ENCODE assay signal across 8 mouse cellular contexts in genomic region chr7:27159882-27160281, GRCm38 (mm10). TPM values are rescaled to one million over a fixed set of nuclear protein-coding genes. Genes with fewer than 3 reads are reported as not detected.
A peak's percentile ranks its signal among the peaks of the same experiment; 100 is the strongest.
DNase-seq lines count a peak whose midpoint lies in the region; ATAC-seq and TF ChIP-seq lines count a peak whose summit lies in the region.

No protein-coding gene starts in this region.

- peak; percentile 99 for TF ChIP-seq CTCF in layer of hippocampus, adult 2 months (conservative IDR thresholded peaks at IDR 0.05)
- TF ChIP-seq CTCF in lung, adult 2 months (IDR thresholded peaks at IDR 0.05; ENCODE audit: insufficient read depth, low read length) = peak; percentile 92

- H3K4me3 ChIP-seq in forebrain, embryonic 15.5 days = no peak overlapping the region
- H3K4me3 ChIP-seq in layer of hippocampus, adult 2 months = peak overlapping the region; percentile 15; the same call in 1 of the 2 replicates
- H3K4me3 ChIP-seq in lung, adult 2 months (replicated peaks; ENCODE audit: extremely low read depth, low read depth, low read length) = no peak overlapping the region

- intact Hi-C loops in heart, postnatal 25 days (cut with DNase I) = loop anchor here (5.0 kb wide), 1 partner anchor 117 kb away; no protein-coding TSS in a partner anchor

- H3K4me2 ChIP-seq in forebrain, embryonic 15.5 days (replicated peaks) = 0 out of 2 replicates have a peak overlapping the region, but pooled peaks have one; percentile 1

- 15% methylated on average over 8 of the region's 8 CpGs for WGBS in forebrain, embryonic 15.5 days
- 6% methylated on average over 8 of the region's 8 CpGs for WGBS in lung, adult 2 months

- peak; percentile 67; the same call in 1 of the 2 replicates for ATAC-seq in cerebellum, adult (ENCODE audit: insufficient number of reproducible peaks, low FRiP score, low TSS enrichment)
- peak; percentile 91 for ATAC-seq in forebrain, embryonic 15.5 days (replicated peaks)
- ATAC-seq in neutrophil, adult 5-6 weeks (ENCODE audit: extremely low read depth, insufficient number of reproducible peaks, low FRiP score, poor library complexity, severe bottlenecking) = peak; percentile 78

- TF ChIP-seq POLR2A in lung, adult 2 months (IDR thresholded peaks at IDR 0.05; ENCODE audit: borderline replicate concordance, extremely low read depth, low read depth, low read length) = peak; percentile 50; the same call in 1 of the 2 replicates

- H3K4me1 ChIP-seq in forebrain, embryonic 15.5 days = peaks cover 54% of the 10 kb centered on the region
- H3K4me1 ChIP-seq in lung, adult 2 months (ENCODE audit: control insufficient read depth, insufficient read depth, low read length) = peaks cover 32% of the 10 kb centered on the region

- H3K27ac ChIP-seq in forebrain, embryonic 15.5 days (replicated peaks) = no peak overlapping the region; the same call in 1 of the 2 replicates
- H3K27ac ChIP-seq in layer of hippocampus, adult 2 months = peak overlapping the region; percentile 74

- peak; percentile 98 for DNase-seq in ES-CJ7 (ENCODE audit: low read depth, low spot score)
- peak; percentile 79 for DNase-seq in heart, postnatal 25 days (ENCODE audit: low spot score)
- DNase-seq in layer of hippocampus, adult 2 months (ENCODE audit: low spot score in 2 of 2) = peak; percentile 91 to 92
- DNase-seq in lung, adult 2 months = peak; percentile 85
- DNase-seq in thymus, adult 18-20 months = peak; percentile 82 to 88

- H3K36me3 ChIP-seq in forebrain, embryonic 15.5 days = peaks cover 34% of the 10 kb centered on the region

- no peaks in the 10 kb centered on the region for H3K27me3 ChIP-seq in forebrain, embryonic 15.5 days

- no peak overlapping the region for H3K9ac ChIP-seq in forebrain, embryonic 15.5 days (replicated peaks)

- no peaks in the 10 kb centered on the region for H3K9me3 ChIP-seq in forebrain, embryonic 15.5 days

RNA-seq across cellular contexts. Expression of gene Cyp2t4, which starts 6.4 kb away (rescaled TPM):
- polyA plus RNA-seq in forebrain, embryonic 15.5 days (2015; fragmentation: Nextera tagmentation; extraction: Ambion mirVana) = 0.27 TPM in 2 replicates
- not detected for total RNA-seq in heart, postnatal 25 days (2021)
- not detected for total RNA-seq in layer of hippocampus, adult 2 months (2021)
- polyA plus RNA-seq in lung, adult 2 months (2012; rRNA removed) = not detected in 2 replicates
- not detected in 2 replicates for total RNA-seq in neutrophil, adult 5-6 weeks (2017)

RNA-seq across cellular contexts. Expression of gene Egln2, which starts 6.7 kb away (rescaled TPM):
- polyA plus RNA-seq in forebrain, embryonic 15.5 days (2015; fragmentation: Nextera tagmentation; extraction: Ambion mirVana) = 107 and 109 TPM in 2 replicates
- total RNA-seq in heart, postnatal 25 days (2021) = 10 to 100 TPM; 60.6 to 61.7 TPM
- 100 to 1,000 TPM in 1 of 2 experiments, 10 to 100 TPM in 1; 97.4 to 103 TPM for total RNA-seq in layer of hippocampus, adult 2 months (2021)
- polyA plus RNA-seq in lung, adult 2 months (2012; rRNA removed) = 107 and 115 TPM in 2 replicates
- 70.5 and 73.3 TPM in 2 replicates for total RNA-seq in neutrophil, adult 5-6 weeks (2017)

RNA-seq across cellular contexts. Expression of gene Rab4b, which starts 18.8 kb away (rescaled TPM):
- 79.0 and 86.9 TPM in 2 replicates for polyA plus RNA-seq in forebrain, embryonic 15.5 days (2015; fragmentation: Nextera tagmentation; extraction: Ambion mirVana)
- 10 to 100 TPM; 12.0 to 13.7 TPM for total RNA-seq in heart, postnatal 25 days (2021)
- 10 to 100 TPM; 97.4 to 98.8 TPM for total RNA-seq in layer of hippocampus, adult 2 months (2021)
- polyA plus RNA-seq in lung, adult 2 months (2012; rRNA removed) = 67.8 and 69.0 TPM in 2 replicates
- 66.0 and 67.0 TPM in 2 replicates for total RNA-seq in neutrophil, adult 5-6 weeks (2017)

RNA-seq across cellular contexts. Expression of gene Gm21983, which starts 21.0 kb away (rescaled TPM):
- polyA plus RNA-seq in forebrain, embryonic 15.5 days (2015; fragmentation: Nextera tagmentation; extraction: Ambion mirVana) = not detected in 2 replicates
- total RNA-seq in heart, postnatal 25 days (2021) = not detected
- not detected for total RNA-seq in layer of hippocampus, adult 2 months (2021)
- not detected in 2 replicates for polyA plus RNA-seq in lung, adult 2 months (2012; rRNA removed)
- not detected in 2 replicates for total RNA-seq in neutrophil, adult 5-6 weeks (2017)

RNA-seq across cellular contexts. Expression of gene Mia, which starts 21.1 kb away (rescaled TPM):
- polyA plus RNA-seq in forebrain, embryonic 15.5 days (2015; fragmentation: Nextera tagmentation; extraction: Ambion mirVana) = 9.4 and 14.8 TPM in 2 replicates
- total RNA-seq in heart, postnatal 25 days (2021) = not detected
- 1 to 10 TPM; 2.2 to 2.7 TPM for total RNA-seq in layer of hippocampus, adult 2 months (2021)
- polyA plus RNA-seq in lung, adult 2 months (2012; rRNA removed) = 10.5 and 13.5 TPM in 2 replicates
- 1.4 TPM in 1 of 2 replicates, not detected in the other for total RNA-seq in neutrophil, adult 5-6 weeks (2017)
